Mouse (Mus musculus) heart, adult 2 months (tissue): ENCODE data around the gene Selenon.

ENCODE experiments used
- CTCF ChIP-seq: fragments of 200-600 bp; IDR thresholded peaks from 2 replicates; pipeline ENCODE4 v1.8.1; 2022; ENCODE audit warnings: antibody characterized with exemption, mild to moderate bottlenecking, moderate library complexity
- POLR2A ChIP-seq: fragments of 200-500 bp; IDR thresholded peaks from 2 replicates; pipeline ENCODE4 v1.6.1; 2011; ENCODE audit warnings: mild to moderate bottlenecking, low read depth, low read length, control low read depth; ENCODE audit not compliant: insufficient read depth

DNA sequence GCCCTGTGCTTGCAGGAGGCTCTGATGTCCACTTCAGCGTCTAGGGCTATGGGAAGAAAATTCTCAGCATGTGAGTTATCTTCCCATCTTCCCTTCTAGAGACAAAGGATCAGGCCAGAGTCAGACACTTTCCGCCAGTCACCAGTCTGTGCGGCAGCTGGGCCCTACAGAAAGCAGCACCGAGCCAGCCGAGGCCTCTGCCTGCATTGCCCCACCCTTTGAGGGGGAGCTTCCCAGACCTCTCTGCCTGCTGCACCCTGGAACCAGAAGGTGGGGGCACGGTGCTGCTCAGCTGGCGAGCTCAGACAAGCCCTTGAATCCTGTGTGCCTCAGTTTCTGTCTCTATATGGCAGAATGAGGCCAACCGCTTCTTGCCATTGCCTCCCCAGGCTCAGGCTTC is 29.4 kb upstream of the Selenon start:
- TF ChIP-seq CTCF = no peak
- no peak for TF ChIP-seq POLR2A
